Mouse (Mus musculus) myocyte (in vitro differentiated cells): Measurements from ENCODE around the gene Slc39a12. TPM values are rescaled to one million over a fixed set of nuclear protein-coding genes. Genes with fewer than 3 reads are reported as not detected.

ENCODE experiments used
- H3K27me3 ChIP-seq: one replicate; pipeline ENCODE4 v1.6.1; 2011; ENCODE audit not compliant: control insufficient read depth, insufficient read depth, insufficient read length
- H3K36me3 ChIP-seq: one replicate; pipeline ENCODE4 v1.6.1; 2011; ENCODE audit not compliant: control insufficient read depth, insufficient read depth
- H3K4me2 ChIP-seq: one replicate; pipeline ENCODE4 v1.6.1; 2011; ENCODE audit warnings: low read depth, control low read depth
- H3K4me3 ChIP-seq: one replicate; pipeline ENCODE4 v1.5.1; 2011; ENCODE audit warnings: mild to moderate bottlenecking, control low read depth, moderate library complexity
- H3K79me2 ChIP-seq: one replicate; pipeline ENCODE4 v1.6.1; 2011; ENCODE audit not compliant: control insufficient read depth, insufficient read depth
- H3ac ChIP-seq: one replicate; pipeline ENCODE4 v1.6.1; 2011; ENCODE audit not compliant: control insufficient read depth, insufficient read length
- CEBPB ChIP-seq: IDR thresholded peaks from 2 replicates; pipeline ENCODE4 v1.6.1; 2011; ENCODE audit warnings: mild to moderate bottlenecking, moderate library complexity; ENCODE audit not compliant: poor library complexity, insufficient read depth, severe bottlenecking
- E2F4 ChIP-seq: IDR thresholded peaks from one replicate; pipeline ENCODE4 v1.6.1; 2011; ENCODE audit warnings: mild to moderate bottlenecking, control low read depth, moderate library complexity; ENCODE audit not compliant: insufficient read depth
- MAX ChIP-seq: IDR thresholded peaks from one replicate; pipeline ENCODE4 v1.6.1; 2011; ENCODE audit warnings: low read depth, mild to moderate bottlenecking, control low read depth
- MYOD1 ChIP-seq, 3 experiments: IDR thresholded peaks; one replicate each; pipeline ENCODE4 v1.6.1; 2011; ENCODE audit warnings: control low read depth in 2 of 3, low read depth in 2 of 3, mild to moderate bottlenecking in 2 of 3, moderate library complexity in 1 of 3; ENCODE audit not compliant: insufficient read length in 2 of 3, control insufficient read depth in 1 of 3
- MYOG ChIP-seq, 3 experiments: IDR thresholded peaks; one replicate each; pipeline ENCODE4 v1.6.1; 2011; ENCODE audit warnings: control low read depth in 2 of 3, low read depth in 2 of 3, mild to moderate bottlenecking in 2 of 3; ENCODE audit not compliant: insufficient read length in 2 of 3, control insufficient read depth in 1 of 3, insufficient read depth in 1 of 3
- POLR2A ChIP-seq: IDR thresholded peaks from one replicate; pipeline ENCODE4 v1.6.1; 2011; ENCODE audit warnings: low read depth, mild to moderate bottlenecking, control low read depth, moderate library complexity; ENCODE audit not compliant: insufficient read length
- POLR2AphosphoS2 ChIP-seq: IDR thresholded peaks from one replicate; pipeline ENCODE4 v1.6.1; 2011; ENCODE audit warnings: low read depth, control low read depth; ENCODE audit not compliant: insufficient read length
- REST ChIP-seq: IDR thresholded peaks from one replicate; pipeline ENCODE4 v1.6.1; 2011; ENCODE audit warnings: mild to moderate bottlenecking, control low read depth, moderate library complexity; ENCODE audit not compliant: insufficient read depth, insufficient read length
- SRF ChIP-seq: IDR thresholded peaks from one replicate; pipeline ENCODE4 v1.6.1; 2011; ENCODE audit warnings: low read depth; ENCODE audit not compliant: control insufficient read depth, insufficient read length
- TCF12 ChIP-seq: IDR thresholded peaks from one replicate; pipeline ENCODE4 v1.6.1; 2011; ENCODE audit warnings: mild to moderate bottlenecking, control low read depth; ENCODE audit not compliant: poor library complexity, insufficient read depth, severe bottlenecking
- TCF3 ChIP-seq: IDR thresholded peaks from one replicate; pipeline ENCODE4 v1.6.1; 2011; ENCODE audit warnings: low read depth, control low read depth; ENCODE audit not compliant: insufficient read length
- USF1 ChIP-seq: IDR thresholded peaks from one replicate; pipeline ENCODE4 v1.6.1; 2011; ENCODE audit warnings: low read depth, mild to moderate bottlenecking, control low read depth, moderate library complexity
- polyA plus RNA-seq: library from polyadenylated mRNA; unstranded; fragments of >200 nt; fragmentation: generic; extraction: Trizol; gene quantifications from one replicate; pipeline ENCODE4 v1.2.1, GENCODE M21; 2012; ENCODE audit warnings: missing spikeins

Gene Slc39a12
- polyA plus RNA-seq, 1 experiment = 0.01 TPM

DNA sequence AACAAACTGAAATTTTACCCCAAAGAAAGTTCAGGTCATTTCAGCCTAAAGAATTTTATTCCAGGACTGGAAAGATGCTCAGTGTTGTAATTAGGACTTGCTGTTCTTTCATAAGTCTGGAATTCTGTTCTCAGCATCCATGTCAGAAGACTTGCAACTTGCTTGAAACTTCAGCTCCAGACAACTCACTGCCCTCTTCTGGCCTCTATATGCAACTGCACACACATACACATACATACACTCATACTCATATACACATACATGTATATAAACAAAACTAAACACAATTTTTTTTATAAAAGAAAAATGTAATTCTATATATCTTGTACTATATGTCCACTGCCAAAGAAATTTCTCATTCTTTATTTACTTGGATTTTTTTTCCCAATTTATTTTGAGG lies 14.9 kb downstream of the Slc39a12 start:
- no peak for TF ChIP-seq SRF
- TF ChIP-seq POLR2A = no peak
- no peak for TF ChIP-seq E2F4
- TF ChIP-seq TCF12 = no peak
- TF ChIP-seq REST = no peak
- no peak for TF ChIP-seq CEBPB
- TF ChIP-seq MYOG (IDR thresholded peaks at IDR 0.05; ENCODE audit: control insufficient read depth in 1 of 3, insufficient read depth in 1 of 3, insufficient read length in 2 of 3, low read depth in 2 of 3) = no peak
- TF ChIP-seq USF1 = no peak
- no peak for TF ChIP-seq MAX
- no peak for TF ChIP-seq MYOD1 (IDR thresholded peaks at IDR 0.05; ENCODE audit: control insufficient read depth in 1 of 3, insufficient read length in 2 of 3, low read depth in 2 of 3)
- no peaks in the 10 kb centered on the region for H3K27me3 ChIP-seq
- no peaks in the 10 kb centered on the region for H3K36me3 ChIP-seq
- no peak overlapping the region for H3ac ChIP-seq
- no peaks in the 10 kb centered on the region for H3K79me2 ChIP-seq
- H3K4me3 ChIP-seq = no peak overlapping the region
- no peak overlapping the region for H3K4me2 ChIP-seq

DNA sequence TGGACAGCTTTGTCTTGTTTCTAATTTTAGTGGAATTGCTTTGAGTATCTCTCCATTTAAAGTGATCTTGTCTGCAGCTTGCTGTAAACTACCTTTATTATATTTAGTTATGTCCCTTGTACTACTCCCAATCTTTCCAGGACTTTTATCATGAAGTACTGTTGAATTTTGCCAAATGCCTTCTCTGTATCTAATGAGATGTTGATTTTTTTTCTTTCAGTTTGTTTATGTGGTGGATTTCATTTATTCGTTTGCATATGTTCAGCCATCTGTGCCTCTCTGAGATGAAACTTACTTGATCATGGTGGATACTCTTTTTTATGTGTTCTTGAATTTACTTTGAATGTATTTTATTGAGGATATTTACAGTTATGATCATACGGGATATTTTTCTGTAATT lies 40.9 kb downstream of the Slc39a12 start:
- no peak overlapping the region for H3ac ChIP-seq
- no peaks in the 10 kb centered on the region for H3K79me2 ChIP-seq
- no peaks in the 10 kb centered on the region for H3K27me3 ChIP-seq
- no peak overlapping the region for H3K4me3 ChIP-seq
- H3K36me3 ChIP-seq = no peaks in the 10 kb centered on the region
- TF ChIP-seq REST (no peak), TCF3 (no peak), POLR2AphosphoS2 (no peak)
- H3K4me2 ChIP-seq = no peak overlapping the region

DNA sequence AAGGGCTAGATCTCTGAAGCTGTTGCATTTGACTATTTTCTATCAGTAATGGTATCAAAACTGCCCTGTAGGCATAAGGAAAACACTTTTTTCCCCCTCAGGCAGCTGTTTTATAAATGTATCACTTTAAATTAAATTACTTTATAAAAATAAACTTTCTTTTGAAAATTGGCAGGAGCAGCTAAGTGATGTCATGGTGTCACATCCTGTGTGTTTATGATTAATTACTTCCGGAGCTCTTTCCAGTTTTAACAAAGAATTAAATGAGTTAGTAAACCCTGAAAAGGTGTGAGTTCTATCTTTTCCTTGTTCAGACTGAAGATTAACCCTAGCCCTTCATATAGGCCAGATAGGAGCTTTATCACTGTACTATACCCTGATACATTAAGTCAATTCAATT lies 59.2 kb downstream of the Slc39a12 start:
- no peaks in the 10 kb centered on the region for H3K27me3 ChIP-seq
- H3K79me2 ChIP-seq = no peaks in the 10 kb centered on the region
- TF ChIP-seq CEBPB = no peak
- no peak for TF ChIP-seq SRF
- no peak for TF ChIP-seq TCF3
- TF ChIP-seq MYOG (IDR thresholded peaks at IDR 0.05; ENCODE audit: control insufficient read depth in 1 of 3, insufficient read depth in 1 of 3, insufficient read length in 2 of 3, low read depth in 2 of 3) = no peak
- TF ChIP-seq MYOD1 (IDR thresholded peaks at IDR 0.05; ENCODE audit: control insufficient read depth in 1 of 3, insufficient read length in 2 of 3, low read depth in 2 of 3) = no peak
- TF ChIP-seq TCF12 = no peak
- TF ChIP-seq MAX = no peak
- no peak for TF ChIP-seq POLR2A
- TF ChIP-seq USF1 = no peak
- no peak for TF ChIP-seq REST
- no peak for TF ChIP-seq POLR2AphosphoS2
- TF ChIP-seq E2F4 = no peak
- no peak overlapping the region for H3K4me3 ChIP-seq
- H3K4me2 ChIP-seq = no peak overlapping the region
- H3ac ChIP-seq = no peak overlapping the region
- no peaks in the 10 kb centered on the region for H3K36me3 ChIP-seq

DNA sequence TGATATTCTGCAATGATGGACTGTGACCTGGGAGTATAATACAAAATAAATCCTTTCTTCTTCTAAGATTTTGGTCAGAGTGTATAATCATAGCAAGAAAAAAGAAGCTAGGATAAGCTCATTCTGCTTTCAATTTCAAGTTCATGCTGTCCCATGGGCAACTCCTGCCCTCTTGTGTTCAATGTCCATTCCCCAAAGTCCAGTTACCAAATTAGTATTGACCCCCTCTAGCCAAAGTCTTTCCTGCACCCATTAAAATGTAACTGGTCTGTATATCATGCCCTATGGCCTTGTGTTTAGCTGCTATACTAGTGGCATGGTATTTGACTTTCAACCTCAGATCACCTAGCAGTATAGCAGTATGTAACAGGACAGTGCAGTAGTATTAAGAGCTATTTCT lies 62.8 kb downstream of the Slc39a12 start:
- Histone ChIP-seq H3ac (no peak overlapping the region), H3K4me3 (no peak overlapping the region), H3K79me2 (no peaks in the 10 kb centered on the region), H3K36me3 (no peaks in the 10 kb centered on the region), H3K4me2 (no peak overlapping the region), H3K27me3 (no peaks in the 10 kb centered on the region)
- TF ChIP-seq TCF3 (no peak), MAX (no peak), USF1 (no peak), E2F4 (no peak), POLR2A (no peak), CEBPB (no peak), TCF12 (no peak), REST (no peak), MYOG (IDR thresholded peaks at IDR 0.05; ENCODE audit: control insufficient read depth in 1 of 3, insufficient read depth in 1 of 3, insufficient read length in 2 of 3, low read depth in 2 of 3) (no peak), SRF (no peak)

DNA sequence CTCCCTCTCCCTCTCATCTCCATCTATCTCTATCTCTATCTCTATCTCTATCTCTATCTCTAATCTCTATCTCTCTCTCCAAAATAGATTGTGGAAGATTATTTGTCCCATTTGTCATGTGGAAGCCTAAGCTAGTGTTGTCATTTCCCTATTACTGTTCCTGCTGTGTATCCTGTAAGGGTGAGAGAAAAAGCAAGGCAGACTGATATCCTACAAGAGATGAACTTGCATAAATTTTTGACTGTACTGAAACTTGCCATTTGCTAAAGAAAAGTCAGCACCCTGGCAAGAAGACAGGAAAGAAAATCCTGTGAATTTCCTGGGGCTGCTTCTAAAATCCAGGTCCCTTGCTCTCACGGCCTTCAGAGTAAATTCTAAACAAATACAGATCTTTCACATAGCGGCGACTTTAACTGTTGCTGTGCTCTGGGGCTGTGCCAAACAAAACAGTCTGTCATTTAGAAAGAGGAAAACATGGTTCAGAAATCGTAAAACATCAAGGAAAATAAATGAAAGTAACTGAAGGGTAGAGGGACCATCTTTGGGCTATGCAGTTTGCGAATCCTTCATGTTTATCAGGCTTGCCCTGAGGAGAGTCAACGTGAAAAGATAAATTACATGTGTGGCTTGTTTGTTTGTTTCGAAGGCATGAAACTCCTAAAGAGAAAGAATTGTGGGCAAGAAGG lies 67.0 kb downstream of the Slc39a12 start:
- H3K79me2 ChIP-seq = no peaks in the 10 kb centered on the region
- H3K4me2 ChIP-seq = peak overlapping the region; percentile 30
- TF ChIP-seq MAX (no peak), CEBPB (no peak), POLR2AphosphoS2 (no peak), MYOG (IDR thresholded peaks at IDR 0.05; ENCODE audit: control insufficient read depth in 1 of 3, insufficient read depth in 1 of 3, insufficient read length in 2 of 3, low read depth in 2 of 3) (no peak), MYOD1 (IDR thresholded peaks at IDR 0.05; ENCODE audit: control insufficient read depth in 1 of 3, insufficient read length in 2 of 3, low read depth in 2 of 3) (no peak), TCF3 (no peak), SRF (no peak), TCF12 (no peak), REST (no peak), POLR2A (no peak), USF1 (no peak), E2F4 (no peak)
- H3K4me3 ChIP-seq = no peak overlapping the region
- H3K27me3 ChIP-seq = no peaks in the 10 kb centered on the region
- no peaks in the 10 kb centered on the region for H3K36me3 ChIP-seq
- no peak overlapping the region for H3ac ChIP-seq
